Mouse (Mus musculus): ENCODE data around the gene Dpep2nb.
"Not testable (repeated sequence)": the region's sequence is repeated elsewhere in the genome, so short reads cannot be mapped to it uniquely, and the experiment has no call there.

Dpep2nb gene

GRCm38 (mm10) chr8:106005875-106006274 lies at the start of gene Dpep2nb:
Dpep2nb (minus strand) TSS chr8:106005975.
- DNase-seq (ENCODE audit: low read depth), result no peak

GRCm38 (mm10) chr8:106055038-106055437 lies 49.3 kb upstream of the Dpep2nb start:
- peak; percentile 34 for DNase-seq (ENCODE audit: low read depth)

GRCm38 (mm10) chr8:106054190-106054811 lies 48.5 kb upstream of the Dpep2nb start:
- peak; percentile 82 for DNase-seq (ENCODE audit: low read depth)

GRCm38 (mm10) chr8:106052510-106053089 lies 46.8 kb upstream of the Dpep2nb start:
- DNase-seq (ENCODE audit: low read depth), result peak; percentile 66

- DNase-seq (ENCODE audit: low read depth), result no peak
Observed at GRCm38 (mm10) chr8:106051068-106051467, 45.3 kb upstream of the Dpep2nb start.

GRCm38 (mm10) chr8:106049840-106050239 lies 44.1 kb upstream of the Dpep2nb start:
- no peak for DNase-seq (ENCODE audit: low read depth)

- no peak for DNase-seq (ENCODE audit: low read depth)
Observed at GRCm38 (mm10) chr8:106047854-106048630, 42.3 kb upstream of the Dpep2nb start.

- DNase-seq (ENCODE audit: low read depth), result no peak
Observed at GRCm38 (mm10) chr8:106046872-106047559, 41.2 kb upstream of the Dpep2nb start.

- no peak for DNase-seq (ENCODE audit: low read depth)
Observed at GRCm38 (mm10) chr8:106044151-106044550, 38.4 kb upstream of the Dpep2nb start.

- DNase-seq (ENCODE audit: low read depth), result no peak
Observed at GRCm38 (mm10) chr8:106043055-106043454, 37.3 kb upstream of the Dpep2nb start.

- no peak for DNase-seq (ENCODE audit: low read depth)
Observed at GRCm38 (mm10) chr8:106040218-106040617, 34.4 kb upstream of the Dpep2nb start.

GRCm38 (mm10) chr8:106039605-106040004 lies 33.8 kb upstream of the Dpep2nb start:
- DNase-seq (ENCODE audit: low read depth), result no peak

GRCm38 (mm10) chr8:106038721-106039120 lies 32.9 kb upstream of the Dpep2nb start:
- no peak for DNase-seq (ENCODE audit: low read depth)

GRCm38 (mm10) chr8:106022483-106022882 lies 16.7 kb upstream of the Dpep2nb start:
- peak; percentile 90 for DNase-seq (ENCODE audit: low read depth)

GRCm38 (mm10) chr8:106018039-106018438 lies 12.3 kb upstream of the Dpep2nb start:
- DNase-seq (ENCODE audit: low read depth), result no peak

GRCm38 (mm10) chr8:106017130-106017529 lies 11.4 kb upstream of the Dpep2nb start:
- DNase-seq (ENCODE audit: low read depth), result peak; percentile 51

GRCm38 (mm10) chr8:106016284-106016683 lies 10.5 kb upstream of the Dpep2nb start:
- no peak for DNase-seq (ENCODE audit: low read depth)

GRCm38 (mm10) chr8:106012203-106012602 lies 6.4 kb upstream of the Dpep2nb start:
- not testable (repeated sequence) for DNase-seq (ENCODE audit: low read depth)

- DNase-seq (ENCODE audit: low read depth), result no peak
Observed at GRCm38 (mm10) chr8:106011643-106011986, 5.8 kb upstream of the Dpep2nb start, which contains the start of gene Ddx28. Ddx28 (minus strand) TSS chr8:106011882.

- peak; percentile 91 for DNase-seq (ENCODE audit: low read depth)
Observed at GRCm38 (mm10) chr8:106010748-106011642, 5.2 kb upstream of the Dpep2nb start.

- DNase-seq (ENCODE audit: low read depth), result not testable (repeated sequence)
Observed at GRCm38 (mm10) chr8:106007891-106008290, 2.1 kb upstream of the Dpep2nb start.
